Mouse (Mus musculus): ENCODE measurements around the gene Yaf2. TPM values are rescaled to one million over a fixed set of nuclear protein-coding genes. Genes with fewer than 3 reads are reported as not detected.

The Yaf2 gene
- total RNA-seq (2023) = 10 to 100 TPM; 18.3 to 19.2 TPM

GRCm38 (mm10) chr15:93336925-93337761 is at the start of gene Yaf2:
Yaf2 (minus strand) TSS chr15:93336935.

GRCm38 (mm10) chr15:93274679-93275583 is 61.8 kb downstream of the Yaf2 start, which contains the start of gene Gxylt1:
Gxylt1 (minus strand) TSS chr15:93275179.

Other genes starting within 250 kb of the Yaf2 start
- gene Gxylt1, start 61.8 kb downstream of the Yaf2 start, total RNA-seq (2023) = 10 to 100 TPM; 20.1 to 24.6 TPM
- 10 to 100 TPM; 66.9 to 71.0 TPM for gene Zcrb1, start 61.4 kb upstream of the Yaf2 start, total RNA-seq (2023)
- gene Pphln1, start 61.4 kb upstream of the Yaf2 start, total RNA-seq (2023) = 10 to 100 TPM; 48.4 to 49.8 TPM